Mouse (Mus musculus): ENCODE data around the gene Btg1.

DNA sequence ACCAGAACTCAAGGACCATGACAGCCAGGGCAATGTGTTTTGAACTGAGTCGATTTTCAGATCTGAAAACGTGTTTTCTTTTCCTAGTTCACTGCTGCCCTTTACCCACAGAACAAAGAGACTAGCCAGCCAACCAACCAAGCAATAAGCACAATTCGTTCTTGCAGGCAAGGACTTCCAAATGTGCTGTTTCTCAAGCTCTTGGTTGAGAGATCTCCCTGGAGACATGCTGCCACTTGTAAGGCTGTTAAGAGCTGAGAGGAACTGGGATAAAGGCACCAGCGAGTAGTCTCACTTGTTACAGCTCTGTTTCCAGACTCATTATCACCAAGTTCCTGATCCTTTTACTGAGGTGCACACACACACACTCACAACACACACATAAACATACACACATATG lies 45.6 kb upstream of the Btg1 start:
- TF ChIP-seq POLR2A (IDR thresholded peaks at IDR 0.05; ENCODE audit: low read depth, low read length), result no peak
- TF ChIP-seq CTCF (conservative IDR thresholded peaks at IDR 0.05; ENCODE audit: insufficient read depth, insufficient read length, low read depth, low read length), result no peak
